Mouse (Mus musculus) lung, postnatal 25 days (tissue): Measurements from ENCODE around the gene St8sia2.

Experiments
- DNase-seq: peaks from one replicate; pipeline ENCODE4 v3.0.0; 2022; ENCODE audit warnings: low spot score

St8sia2 gene

DNA sequence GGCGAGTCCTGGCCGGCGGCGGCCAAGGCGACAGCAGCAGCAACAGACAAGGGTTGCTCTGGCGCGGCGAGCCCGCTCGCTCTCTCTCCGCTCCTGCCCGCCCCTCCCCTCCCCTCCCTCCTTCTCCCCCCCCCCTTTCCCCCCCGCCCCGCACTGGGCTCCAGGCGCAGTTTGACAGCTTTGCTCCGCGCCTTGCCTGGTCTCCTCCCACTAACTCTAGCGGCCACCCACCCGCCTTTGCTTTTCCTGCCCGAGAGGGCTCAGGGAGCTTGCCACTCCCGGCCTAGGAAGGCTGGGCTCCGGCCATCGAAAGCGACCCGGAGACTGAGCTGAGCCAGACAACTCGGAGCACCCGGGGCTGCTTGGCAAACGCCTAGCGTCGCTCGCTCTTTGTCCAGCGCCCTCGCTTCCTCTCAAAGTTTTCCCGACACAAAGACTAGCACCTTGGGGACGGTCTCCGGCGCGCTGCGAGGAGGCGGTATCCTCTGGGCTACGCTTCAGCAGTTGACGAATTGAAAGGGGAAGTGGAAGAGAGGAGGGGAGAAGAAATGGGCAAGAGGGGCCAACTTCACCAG lies at the start of gene St8sia2:
TSS of gene St8sia2 (minus strand) at position 90 of the 575 bp plus-strand sequence.
- peak; percentile 41 for DNase-seq

- peak; percentile 48 for DNase-seq
Measured at GRCm38 (mm10) chr7:74061076-74061475, 47.6 kb upstream of the St8sia2 start.

DNA sequence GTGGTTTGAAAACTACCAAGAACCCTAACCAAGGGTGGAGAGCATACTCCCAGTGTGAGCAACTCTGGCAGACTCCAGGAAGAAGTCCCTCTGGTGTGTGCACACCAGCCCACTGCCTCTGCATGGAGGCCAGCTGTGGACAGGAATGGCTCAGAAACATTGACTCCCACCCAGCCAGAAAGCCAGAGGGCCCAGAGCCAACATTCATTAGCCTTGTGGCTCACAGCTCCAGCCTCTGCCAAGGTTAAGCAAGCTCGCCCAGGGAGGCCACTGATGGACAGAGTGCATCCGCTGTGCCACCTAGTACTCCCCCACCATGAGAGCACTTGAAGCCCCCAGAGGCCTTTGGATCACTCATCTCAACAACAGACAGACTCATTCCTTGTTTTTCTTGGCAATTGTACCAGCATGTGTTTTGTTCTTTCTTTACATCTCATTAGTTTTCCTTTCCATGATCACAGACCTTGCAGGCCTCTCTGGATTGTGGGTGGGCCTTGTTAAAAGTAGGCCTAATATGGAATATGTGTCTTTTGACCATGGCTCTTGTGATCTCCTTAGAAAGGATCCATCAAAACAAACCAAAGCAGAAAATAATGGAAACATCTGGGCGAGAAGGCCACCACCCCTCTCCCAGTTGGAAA lies 46.9 kb upstream of the St8sia2 start:
- peak; percentile 46 for DNase-seq

DNA sequence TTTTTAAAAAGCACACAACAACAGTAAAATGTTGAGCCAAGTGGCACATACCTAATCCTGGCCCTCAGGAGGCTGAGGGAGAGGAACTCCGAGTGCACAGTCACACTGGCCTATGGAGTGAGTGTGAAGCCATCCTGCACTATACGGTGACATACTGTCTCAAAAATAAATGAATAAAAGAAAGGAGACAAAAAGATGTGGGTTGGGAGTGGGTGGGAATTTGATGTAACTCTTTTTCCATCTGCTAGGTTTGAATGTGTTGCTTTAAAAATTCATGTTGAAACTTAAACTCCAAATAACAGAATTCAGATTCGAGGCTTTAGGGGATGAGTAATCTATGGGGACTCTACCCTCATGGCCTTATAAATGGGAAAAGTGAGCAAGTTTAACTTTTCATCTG lies 46.2 kb upstream of the St8sia2 start:
- DNase-seq, result no peak

DNA sequence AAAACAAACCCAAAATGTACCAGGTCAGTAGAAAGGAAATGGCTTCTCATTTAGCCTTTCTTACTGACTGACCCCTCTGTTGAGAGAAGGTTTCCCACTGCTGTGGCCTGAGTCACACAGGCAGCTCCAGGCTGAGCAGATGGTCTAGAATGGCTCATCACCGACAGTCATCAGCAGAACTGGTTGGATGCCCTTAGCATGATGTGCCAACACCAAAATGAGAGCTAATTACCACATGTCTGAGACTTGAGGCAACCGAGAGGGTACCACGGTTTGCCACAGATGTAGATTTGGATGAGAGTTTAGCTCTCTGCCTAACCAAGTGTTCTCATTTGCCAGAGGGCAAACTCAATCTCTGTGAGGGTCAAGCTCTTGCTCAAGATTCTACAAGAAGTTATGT lies 42.3 kb upstream of the St8sia2 start:
- no peak for DNase-seq

DNA sequence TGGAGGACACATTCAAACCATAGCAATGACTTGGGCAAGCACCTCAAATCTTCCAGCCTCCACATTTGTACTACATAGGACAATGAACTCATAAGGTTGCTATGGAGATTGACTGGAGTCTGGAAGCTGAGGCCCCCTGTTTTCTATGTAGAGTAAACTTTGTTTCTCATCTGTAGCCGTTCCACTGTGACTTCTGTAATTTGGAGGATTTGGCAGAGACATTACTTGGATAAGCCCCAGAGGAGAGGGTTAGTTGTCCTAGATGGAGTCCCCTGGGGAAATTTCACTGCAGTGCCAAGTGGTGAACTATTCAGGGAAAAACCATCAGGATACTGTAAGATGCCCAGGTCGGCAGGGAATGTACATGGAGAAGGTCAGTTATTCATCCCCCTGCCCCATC lies 34.1 kb upstream of the St8sia2 start:
- no peak for DNase-seq

DNA sequence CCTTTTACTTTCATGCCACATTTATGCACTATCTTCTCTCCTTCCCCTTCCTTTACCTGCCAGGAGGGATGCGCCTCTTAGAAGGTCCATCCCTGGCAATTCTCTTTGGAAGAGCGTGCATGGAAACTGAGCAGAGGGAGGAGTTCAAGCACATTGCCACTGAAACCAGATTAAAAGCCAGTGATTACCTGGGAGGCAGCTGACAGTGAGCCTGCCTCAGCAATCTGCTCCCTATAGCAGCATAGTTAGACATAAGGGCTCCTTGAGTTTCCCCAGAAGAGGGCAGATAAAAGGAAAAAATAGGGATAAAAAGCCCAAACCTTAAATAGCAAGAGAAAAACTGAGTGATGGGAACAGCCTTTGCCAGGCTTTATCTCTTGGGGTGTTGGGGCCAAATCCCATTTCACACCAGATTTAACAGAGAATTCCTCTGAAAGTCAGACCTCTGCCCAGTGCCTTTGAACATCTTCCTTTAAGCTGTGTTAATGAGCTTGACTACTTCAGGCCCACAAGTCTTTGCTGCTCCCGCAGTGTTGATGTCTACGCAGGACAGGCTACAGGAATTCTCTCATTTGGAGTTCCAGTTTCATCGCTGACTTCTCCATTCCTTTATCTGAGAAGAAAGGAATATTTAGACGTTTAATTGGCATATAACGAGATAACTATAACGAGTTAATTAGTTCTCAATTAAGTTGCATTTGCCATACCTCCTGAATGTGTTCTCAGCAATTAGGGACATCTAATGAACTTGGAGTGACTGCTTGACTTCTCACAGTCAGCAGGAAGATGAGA lies 31.9 kb upstream of the St8sia2 start:
- DNase-seq, result no peak

DNA sequence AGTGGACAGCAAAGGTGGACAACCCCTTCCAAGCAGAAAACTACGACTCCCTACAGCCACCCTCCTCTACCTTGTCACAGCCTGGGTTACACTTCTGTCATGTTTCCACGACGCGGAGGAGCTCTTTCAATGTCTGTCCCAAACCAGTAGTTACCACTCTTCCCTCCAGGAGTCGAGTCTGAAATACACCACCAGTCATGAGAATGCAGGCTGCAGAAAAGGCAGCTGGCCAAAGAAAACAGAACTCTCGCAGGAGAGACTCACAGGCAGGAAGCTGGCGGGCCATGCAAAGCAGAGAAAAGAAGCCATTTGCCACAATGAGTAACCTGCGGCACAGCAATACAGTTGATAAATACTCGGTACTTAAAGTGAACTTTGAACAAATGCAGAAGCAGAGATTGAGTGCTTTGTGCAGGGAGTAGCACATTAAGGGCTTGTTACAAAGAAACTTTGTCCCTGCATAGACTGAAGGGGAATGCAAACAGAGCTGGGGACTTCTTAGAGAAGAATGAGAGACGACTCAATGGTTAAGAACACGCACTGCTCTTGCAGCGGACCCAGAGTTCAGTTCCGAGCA lies 30.2 kb upstream of the St8sia2 start:
- DNase-seq, result no peak

DNA sequence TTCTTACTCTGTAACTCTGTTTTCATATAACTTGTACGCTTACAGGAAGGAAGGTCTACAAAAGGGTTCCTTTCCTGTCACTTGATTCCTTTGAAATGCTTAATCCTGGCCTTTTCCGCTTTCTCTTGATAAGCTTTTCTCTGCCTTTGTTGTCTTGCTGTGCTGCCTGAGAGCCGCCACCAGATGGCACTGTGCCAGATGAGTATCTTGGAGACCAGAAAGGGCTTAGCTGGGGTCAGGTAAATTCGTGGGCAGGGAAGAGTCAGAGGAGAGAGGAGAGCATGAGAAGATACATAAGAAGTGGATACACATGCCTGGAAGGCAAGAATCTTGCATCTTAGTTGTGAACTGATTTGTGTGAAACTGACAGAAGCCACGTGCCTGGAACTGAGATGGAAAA lies 11.5 kb upstream of the St8sia2 start:
- peak; percentile 55 for DNase-seq

DNA sequence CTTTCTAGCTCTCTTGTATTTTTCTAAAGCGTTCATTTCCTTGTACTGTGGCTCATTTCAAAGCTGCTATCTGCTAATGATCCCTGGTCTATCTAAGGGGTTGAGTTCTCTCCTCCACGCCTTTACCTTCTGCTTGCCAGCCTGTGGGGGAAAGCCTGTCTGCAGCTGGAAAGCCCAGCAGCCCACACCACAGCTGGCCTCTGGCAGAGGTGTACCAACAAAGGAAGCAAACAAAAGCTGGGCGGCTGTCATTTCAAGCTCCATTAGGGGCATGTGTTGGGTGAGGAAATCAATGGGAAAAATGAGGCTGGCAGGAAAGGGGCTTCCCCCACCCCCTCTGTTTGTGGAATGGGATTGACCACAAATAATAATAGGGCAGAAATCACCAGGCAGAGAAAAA lies 10.7 kb upstream of the St8sia2 start:
- DNase-seq, result no peak

DNA sequence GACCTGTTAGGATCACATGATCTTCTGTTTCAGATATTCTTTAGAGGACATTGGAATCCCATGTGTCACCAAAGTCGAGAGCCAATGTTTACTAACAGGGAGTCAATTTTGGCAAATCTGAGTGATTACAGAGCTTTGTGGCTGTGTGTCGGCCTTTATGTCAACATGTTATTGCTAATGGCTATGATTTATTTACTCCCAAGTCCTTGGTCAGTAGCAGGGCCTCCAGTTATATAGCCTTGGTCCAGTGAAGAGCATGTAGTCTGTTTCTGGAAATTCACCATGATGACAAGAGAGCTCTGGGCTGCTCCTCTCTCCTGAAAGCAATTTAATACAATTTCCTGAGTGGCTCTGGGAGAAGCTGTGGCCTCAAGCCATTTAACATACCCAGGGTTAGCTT lies 9.1 kb upstream of the St8sia2 start:
- DNase-seq, result no peak

DNA sequence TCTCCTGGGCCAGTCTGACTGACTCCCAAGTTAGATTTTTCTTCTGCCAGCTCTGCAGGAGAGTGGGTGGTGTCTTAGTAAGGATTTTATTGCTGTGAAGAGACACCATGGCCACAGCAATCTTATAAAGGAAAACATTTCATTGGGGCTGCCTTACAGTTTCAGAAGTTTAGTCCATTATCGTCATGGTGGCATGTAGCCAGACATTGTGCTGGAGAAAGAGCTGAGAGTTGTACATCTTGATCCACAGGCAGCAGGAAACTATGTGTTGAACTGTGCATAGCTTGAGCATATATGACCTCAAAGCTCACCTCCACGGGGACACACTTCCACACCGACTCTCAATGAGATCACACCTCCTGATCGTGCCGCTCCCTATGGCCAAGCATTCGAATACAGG lies 8.3 kb upstream of the St8sia2 start:
- no peak for DNase-seq

DNA sequence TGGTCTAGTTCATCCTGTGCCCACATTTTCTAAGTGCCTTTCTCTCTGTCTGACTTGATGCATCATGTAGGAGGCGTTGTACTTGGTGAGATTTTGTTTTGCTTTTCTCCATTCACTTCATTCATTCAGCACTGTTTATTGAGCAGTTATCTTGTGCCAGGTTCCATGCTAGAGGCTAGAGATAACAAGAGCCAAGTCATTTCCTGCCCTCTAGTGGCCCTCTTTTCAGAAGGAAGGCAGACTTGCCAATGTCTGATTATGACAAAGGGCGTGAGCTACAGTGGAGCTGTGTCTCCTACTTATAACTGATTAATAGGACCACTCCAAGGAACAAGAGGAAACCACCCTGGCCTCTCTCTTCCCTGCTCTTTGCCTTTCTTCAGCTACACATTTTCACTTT lies 3.1 kb upstream of the St8sia2 start:
- DNase-seq, result no peak

DNA sequence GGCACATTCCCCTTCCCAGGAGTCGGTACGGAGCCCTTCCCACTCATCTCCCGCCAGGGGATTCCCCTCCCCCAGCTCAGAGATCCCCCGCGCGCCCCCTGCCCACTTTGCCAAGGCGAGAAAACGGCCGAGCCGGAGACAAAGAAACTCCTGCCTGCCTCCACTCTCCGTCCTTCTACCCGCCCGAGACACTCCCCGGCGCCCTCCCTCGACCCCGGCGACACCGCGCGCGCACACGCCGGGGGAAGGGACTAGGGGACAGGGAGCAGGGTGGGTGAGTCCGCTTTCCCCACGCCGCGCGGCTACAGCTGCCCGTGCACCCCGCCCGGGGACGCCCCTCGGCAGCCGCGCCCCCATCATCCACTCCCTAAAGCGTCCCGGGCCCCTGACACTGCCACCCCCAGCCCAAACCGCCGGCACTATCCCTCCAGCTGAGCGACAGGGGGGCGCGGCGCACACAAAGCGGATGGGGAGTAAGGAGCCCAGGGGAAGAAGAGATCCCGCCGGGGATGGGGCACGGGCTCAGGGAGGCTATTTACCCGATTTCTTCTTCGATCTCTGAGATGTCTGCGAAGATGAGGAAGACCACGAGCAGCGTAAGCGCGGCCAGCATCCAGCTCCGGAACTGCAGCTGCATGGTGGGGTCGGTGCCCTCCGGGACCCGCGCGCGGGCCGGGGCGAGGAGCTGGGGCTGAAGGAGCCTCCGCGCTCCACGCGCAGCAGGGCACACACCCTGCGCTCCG lies 461 bp downstream of the St8sia2 start:
- no peak for DNase-seq

GRCm38 (mm10) chr7:74011976-74012857 lies 1.3 kb downstream of the St8sia2 start:
- no peak for DNase-seq

- no peak for DNase-seq
Measured at GRCm38 (mm10) chr7:74008946-74009542, 4.4 kb downstream of the St8sia2 start.

DNA sequence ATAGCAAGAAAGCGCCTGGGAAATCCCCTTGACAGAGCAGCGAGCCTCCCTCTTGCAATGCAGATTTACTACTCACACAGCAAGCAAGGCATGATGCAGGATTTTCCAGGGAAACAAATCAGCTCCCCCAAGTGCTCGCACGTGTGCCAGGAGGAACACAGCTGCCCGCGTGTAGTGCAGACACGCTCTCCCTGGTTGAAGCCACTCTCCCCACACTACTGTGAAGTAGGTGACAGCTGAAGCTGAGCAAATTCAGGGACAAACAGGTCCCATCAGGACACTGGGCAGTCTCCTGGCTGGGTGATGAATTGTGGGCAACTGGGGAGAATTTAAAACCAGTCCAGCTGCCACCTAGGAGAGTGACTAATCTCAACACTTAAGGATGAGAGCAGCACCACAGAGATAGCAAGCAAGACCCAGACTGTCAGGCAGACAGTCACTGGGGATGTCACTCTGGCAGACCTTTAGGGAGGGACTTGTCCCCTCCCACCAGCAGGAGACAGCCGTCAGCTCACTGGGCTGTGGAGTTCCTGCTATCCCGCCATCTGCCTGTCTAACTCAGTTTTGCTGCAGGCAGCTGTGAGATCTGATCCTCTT lies 6.6 kb downstream of the St8sia2 start:
- DNase-seq, result no peak

DNA sequence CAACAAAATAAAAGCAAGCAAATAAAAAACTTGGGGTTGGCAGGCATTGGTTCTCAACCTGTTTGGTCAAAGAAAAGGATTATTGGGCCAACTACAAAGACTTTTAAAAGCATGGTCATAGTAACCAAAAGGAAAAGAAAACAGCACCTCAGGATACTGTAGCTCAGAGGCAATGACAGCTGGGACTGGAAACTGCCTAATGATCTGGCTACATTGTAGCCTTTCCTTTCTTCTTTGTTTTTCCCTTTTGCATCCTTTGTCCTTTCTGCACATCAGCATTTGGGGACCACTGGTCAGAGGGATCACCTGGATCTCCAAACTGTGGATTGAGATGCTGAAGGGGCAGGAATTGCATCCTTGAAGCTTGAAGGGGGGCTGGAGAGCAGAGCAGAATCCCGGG lies 7.1 kb downstream of the St8sia2 start:
- DNase-seq, result no peak

GRCm38 (mm10) chr7:74000743-74001510 lies 12.6 kb downstream of the St8sia2 start:
- DNase-seq, result no peak

GRCm38 (mm10) chr7:73989366-73989765 lies 24.1 kb downstream of the St8sia2 start:
- DNase-seq, result no peak
